Comparison of ENCODE assay signal across 11 mouse cellular contexts in genomic region chr5:128369111-128369510, GRCm38 (mm10).
"Had no signal": no experiment of that assay in that cellular context is flagged by ENCODE, and none has a peak within 500 bp of the region (broad histone marks: within the 10 kb centered on the region; RNA-seq: fewer than 3 reads in every experiment).

No protein-coding gene starts in this region.

- H3K9ac ChIP-seq: limb, embryonic 13.5 days; liver, embryonic 14.5 days; midbrain, embryonic 12.5 days had no signal

- H3K36me3 ChIP-seq: limb, embryonic 13.5 days; midbrain, embryonic 12.5 days had no signal

- H3K4me1 ChIP-seq: limb, embryonic 13.5 days; midbrain, embryonic 12.5 days had no signal

- H3K27me3 ChIP-seq: limb, embryonic 13.5 days; midbrain, embryonic 12.5 days had no signal

- DNase-seq: kidney, adult 11 months; kidney, adult 9 months; kidney, postnatal 36 days; left cerebral cortex, postnatal 4 days; lung, adult 18-20 months; right cerebral cortex, postnatal 14 days; thymus, postnatal 4 days had no signal

- H3K9me3 ChIP-seq: limb, embryonic 13.5 days; midbrain, embryonic 12.5 days had no signal

- H3K4me3 ChIP-seq: limb, embryonic 13.5 days; midbrain, embryonic 12.5 days had no signal

- H3K27ac ChIP-seq: kidney, postnatal 0 days; limb, embryonic 13.5 days; liver, embryonic 14.5 days; midbrain, embryonic 12.5 days had no signal

- H3K4me2 ChIP-seq: limb, embryonic 13.5 days; midbrain, embryonic 12.5 days had no signal
